Mouse (Mus musculus) forebrain, embryonic 13.5 days (tissue): ENCODE measurements around the gene Tbc1d20. TPM values are rescaled to one million over a fixed set of nuclear protein-coding genes. Genes with fewer than 3 reads are reported as not detected.
"Not testable (repeated sequence)": the region's sequence is repeated elsewhere in the genome, so short reads cannot be mapped to it uniquely, and the experiment has no call there.

Experiments
- ATAC-seq: fragments of 200-750 bp; cut with Nextera tagmentation; 2 replicates; pipeline ENCODE4 v1.8.0; 2017
- H3K27ac ChIP-seq: fragments of 300-500 bp; sonication (generic); 2 replicates; pipeline ENCODE4 v1.5.1; 2015; ENCODE audit warnings: inconsistent platforms, mild to moderate bottlenecking, moderate library complexity
- H3K27me3 ChIP-seq: fragments of 300-500 bp; sonication (generic); 2 replicates; pipeline ENCODE4 v1.6.1; 2015; ENCODE audit warnings: mild to moderate bottlenecking, inconsistent platforms
- H3K36me3 ChIP-seq: fragments of 300-500 bp; sonication (generic); 2 replicates; pipeline ENCODE4 v1.6.1; 2015; ENCODE audit warnings: mild to moderate bottlenecking, inconsistent platforms; ENCODE audit not compliant: poor library complexity, severe bottlenecking
- H3K4me1 ChIP-seq: fragments of 300-500 bp; sonication (generic); 2 replicates; pipeline ENCODE4 v1.6.1; 2015; ENCODE audit warnings: inconsistent platforms
- H3K4me2 ChIP-seq: fragments of 300-500 bp; sonication (generic); 2 replicates; pipeline ENCODE4 v1.6.1; 2015; ENCODE audit warnings: inconsistent platforms, mild to moderate bottlenecking, moderate library complexity
- H3K4me3 ChIP-seq: fragments of 300-500 bp; sonication (generic); 2 replicates; pipeline ENCODE4 v1.5.1; 2015; ENCODE audit warnings: mild to moderate bottlenecking, inconsistent platforms
- H3K9ac ChIP-seq: fragments of 300-500 bp; sonication (generic); 2 replicates; pipeline ENCODE4 v1.6.1; 2015; ENCODE audit warnings: mild to moderate bottlenecking, inconsistent platforms
- H3K9me3 ChIP-seq: fragments of 300-500 bp; sonication (generic); replicated peaks from 2 replicates; pipeline ENCODE4 v1.6.1; 2016; ENCODE audit warnings: inconsistent platforms
- WGBS: fragments of 180-500 bp; shearing (Covaris S2); methylation state at CpG from one replicate; pipeline ENCODE4 v1.1.7; 2015; 5-methylcytosine and 5-hydroxymethylcytosine counted together
- polyA plus RNA-seq: library from polyadenylated mRNA; unstranded; fragments of >200 nt; fragmentation: Nextera tagmentation; extraction: Ambion mirVana; gene quantifications from 2 replicates; pipeline ENCODE4 v1.2.1, GENCODE M21; 2015

Gene Tbc1d20
- 29.5 and 31.6 TPM in 2 replicates for polyA plus RNA-seq

- peak within 1 kb of the TSS; percentile 82 for H3K4me3 ChIP-seq
- H3K27ac ChIP-seq: peak within 1 kb of the TSS; percentile 75
- peak within 1 kb of the TSS; percentile 89 for H3K9ac ChIP-seq
- no peaks in the 10 kb centered on the region for H3K36me3 ChIP-seq
- peaks cover 27% of the 10 kb centered on the region for H3K4me1 ChIP-seq
- peak within 1 kb of the TSS; percentile 80 for H3K4me2 ChIP-seq
- no peaks in the 10 kb centered on the region for H3K27me3 ChIP-seq
- no peaks in the 10 kb centered on the region for H3K9me3 ChIP-seq
- under 1% methylated on average over 62 of the region's 70 CpGs for WGBS
- ATAC-seq: peak; percentile 98
Observed at GRCm38 (mm10) chr2:152293727-152294475, at the start of gene Tbc1d20. TSS of gene Tbc1d20 (plus strand) at chr2:152293828.

GRCm38 (mm10) chr2:152247213-152247612, 46.4 kb upstream of the Tbc1d20 start:
- H3K4me1 ChIP-seq: no peaks in the 10 kb centered on the region
- WGBS: 89% methylated on average over 1 of the region's 1 CpGs
- no peak for ATAC-seq
- no peak overlapping the region for H3K4me3 ChIP-seq
- no peaks in the 10 kb centered on the region for H3K27me3 ChIP-seq
- H3K9me3 ChIP-seq: no peaks in the 10 kb centered on the region
- H3K4me2 ChIP-seq: no peak overlapping the region
- no peak overlapping the region for H3K9ac ChIP-seq
- H3K27ac ChIP-seq: no peak overlapping the region
- peaks cover 21% of the 10 kb centered on the region for H3K36me3 ChIP-seq

GRCm38 (mm10) chr2:152250511-152250910, 43.1 kb upstream of the Tbc1d20 start:
- Histone ChIP-seq H3K9ac (no peak overlapping the region), H3K9me3 (no peaks in the 10 kb centered on the region), H3K36me3 (peaks cover 46% of the 10 kb centered on the region), H3K4me3 (no peak overlapping the region), H3K27ac (no peak overlapping the region), H3K4me1 (no peaks in the 10 kb centered on the region), H3K4me2 (no peak overlapping the region), H3K27me3 (no peaks in the 10 kb centered on the region)
- WGBS: 77% methylated on average over 4 of the region's 4 CpGs
- ATAC-seq: no peak

- H3K4me3 ChIP-seq: no peak overlapping the region
- WGBS: 93% methylated on average over 1 of the region's 1 CpGs
- H3K4me1 ChIP-seq: no peaks in the 10 kb centered on the region
- no peak for ATAC-seq
- H3K36me3 ChIP-seq: peaks cover 76% of the 10 kb centered on the region
- no peak overlapping the region for H3K9ac ChIP-seq
- no peaks in the 10 kb centered on the region for H3K27me3 ChIP-seq
- H3K9me3 ChIP-seq: no peaks in the 10 kb centered on the region
- H3K4me2 ChIP-seq: no peak overlapping the region
- no peak overlapping the region for H3K27ac ChIP-seq
Observed at GRCm38 (mm10) chr2:152259739-152260138, 33.9 kb upstream of the Tbc1d20 start.

- Histone ChIP-seq H3K4me3 (no peak overlapping the region), H3K27ac (no peak overlapping the region), H3K9ac (no peak overlapping the region), H3K9me3 (no peaks in the 10 kb centered on the region), H3K36me3 (peaks cover 80% of the 10 kb centered on the region), H3K4me1 (no peaks in the 10 kb centered on the region), H3K27me3 (no peaks in the 10 kb centered on the region), H3K4me2 (no peak overlapping the region)
- no peak for ATAC-seq
- 80% methylated on average over 2 of the region's 2 CpGs for WGBS
Observed at GRCm38 (mm10) chr2:152273639-152274038, 20.0 kb upstream of the Tbc1d20 start.

- no peak overlapping the region for H3K4me3 ChIP-seq
- H3K36me3 ChIP-seq: peaks cover 77% of the 10 kb centered on the region
- no peak for ATAC-seq
- H3K4me1 ChIP-seq: no peaks in the 10 kb centered on the region
- WGBS: 89% methylated on average over 3 of the region's 3 CpGs
- H3K27ac ChIP-seq: no peak overlapping the region
- H3K9me3 ChIP-seq: no peaks in the 10 kb centered on the region
- H3K9ac ChIP-seq: no peak overlapping the region
- no peaks in the 10 kb centered on the region for H3K27me3 ChIP-seq
- H3K4me2 ChIP-seq: no peak overlapping the region
Observed at GRCm38 (mm10) chr2:152281407-152281806, 12.2 kb upstream of the Tbc1d20 start.

GRCm38 (mm10) chr2:152287560-152287959, 6.1 kb upstream of the Tbc1d20 start:
- H3K9me3 ChIP-seq: no peaks in the 10 kb centered on the region
- H3K36me3 ChIP-seq: peaks cover 44% of the 10 kb centered on the region
- H3K4me3 ChIP-seq: no peak overlapping the region
- H3K9ac ChIP-seq: no peak overlapping the region
- H3K27ac ChIP-seq: no peak overlapping the region
- WGBS: 90% methylated on average over 5 of the region's 5 CpGs
- H3K4me1 ChIP-seq: no peaks in the 10 kb centered on the region
- H3K4me2 ChIP-seq: no peak overlapping the region
- no peak for ATAC-seq
- H3K27me3 ChIP-seq: no peaks in the 10 kb centered on the region

GRCm38 (mm10) chr2:152288046-152288445, 5.6 kb upstream of the Tbc1d20 start:
- no peak overlapping the region for H3K4me2 ChIP-seq
- H3K4me1 ChIP-seq: peaks cover under 1% of the 10 kb centered on the region; the same call in 1 of the 2 replicates
- WGBS: 80% methylated on average over 8 of the region's 8 CpGs
- peaks cover 39% of the 10 kb centered on the region for H3K36me3 ChIP-seq
- ATAC-seq: no peak
- no peak overlapping the region for H3K27ac ChIP-seq
- H3K9ac ChIP-seq: no peak overlapping the region
- no peak overlapping the region for H3K4me3 ChIP-seq
- H3K27me3 ChIP-seq: no peaks in the 10 kb centered on the region
- H3K9me3 ChIP-seq: no peaks in the 10 kb centered on the region

GRCm38 (mm10) chr2:152289623-152290022, 4.0 kb upstream of the Tbc1d20 start:
- ATAC-seq, H3K9me3 ChIP-seq, H3K4me2 ChIP-seq, H3K4me3 ChIP-seq, H3K9ac ChIP-seq, H3K27ac ChIP-seq, H3K4me1 ChIP-seq, H3K27me3 ChIP-seq: not testable (repeated sequence)
- 85% methylated on average over 2 of the region's 2 CpGs for WGBS
- peaks cover 24% of the 10 kb centered on the region for H3K36me3 ChIP-seq

- Histone ChIP-seq H3K9ac (no peak overlapping the region), H3K9me3 (no peaks in the 10 kb centered on the region), H3K4me3 (no peak overlapping the region), H3K27me3 (no peaks in the 10 kb centered on the region), H3K36me3 (peaks cover 7% of the 10 kb centered on the region), H3K27ac (no peak overlapping the region), H3K4me2 (no peak overlapping the region), H3K4me1 (peaks cover 25% of the 10 kb centered on the region)
- ATAC-seq: no peak
- WGBS: 36% methylated on average over 2 of the region's 2 CpGs
Observed at GRCm38 (mm10) chr2:152292475-152292874, 1.2 kb upstream of the Tbc1d20 start.

GRCm38 (mm10) chr2:152293179-152293726, 375 bp upstream of the Tbc1d20 start:
- peaks cover 27% of the 10 kb centered on the region for H3K4me1 ChIP-seq
- peak; percentile 70 for ATAC-seq
- peak overlapping the region; percentile 80 for H3K4me2 ChIP-seq
- no peaks in the 10 kb centered on the region for H3K27me3 ChIP-seq
- H3K9me3 ChIP-seq: no peaks in the 10 kb centered on the region
- H3K4me3 ChIP-seq: peak overlapping the region; percentile 82
- 1% methylated on average over 15 of the region's 15 CpGs for WGBS
- peak overlapping the region; percentile 89 for H3K9ac ChIP-seq
- H3K36me3 ChIP-seq: peaks cover 3% of the 10 kb centered on the region; the same call in 1 of the 2 replicates
- no peak overlapping the region for H3K27ac ChIP-seq

GRCm38 (mm10) chr2:152294541-152294940, 913 bp downstream of the Tbc1d20 start:
- H3K9me3 ChIP-seq: no peaks in the 10 kb centered on the region
- H3K4me3 ChIP-seq: peak overlapping the region; percentile 82
- no peak for ATAC-seq
- H3K4me1 ChIP-seq: peaks cover 27% of the 10 kb centered on the region
- no peaks in the 10 kb centered on the region for H3K36me3 ChIP-seq
- no peak overlapping the region for H3K27ac ChIP-seq
- WGBS: 38% methylated on average over 5 of the region's 5 CpGs
- peak overlapping the region; percentile 89 for H3K9ac ChIP-seq
- H3K4me2 ChIP-seq: peak overlapping the region; percentile 80
- H3K27me3 ChIP-seq: no peaks in the 10 kb centered on the region
